Comparison of ENCODE assay signal across 18 mouse cellular contexts in the genomic region with DNA sequence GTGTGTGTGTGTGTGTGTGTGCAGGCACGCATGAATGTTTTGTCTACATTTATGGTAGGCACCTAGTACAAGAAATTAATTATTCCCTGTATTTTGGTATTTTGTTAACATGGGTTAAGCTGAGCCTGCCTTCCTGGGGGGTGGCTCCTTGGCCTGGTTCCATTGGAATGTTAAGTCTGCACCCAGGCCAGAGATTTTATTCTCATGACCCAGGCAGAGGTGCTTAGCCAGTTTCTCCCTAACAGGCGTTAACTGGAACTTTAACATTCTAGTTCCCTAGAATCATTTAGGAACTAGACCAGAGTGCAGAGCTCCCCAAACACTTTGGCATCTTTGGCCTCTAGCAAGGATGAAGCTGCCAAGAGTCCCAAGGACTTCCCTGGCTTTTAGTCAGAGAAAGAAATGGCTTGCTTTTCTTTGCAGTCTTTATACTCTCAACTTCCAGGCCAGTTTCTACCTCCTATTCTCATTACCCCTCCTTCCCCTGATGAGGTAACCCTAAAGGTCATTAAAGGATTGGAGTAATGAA. TPM values are rescaled to one million over a fixed set of nuclear protein-coding genes. Genes with fewer than 3 reads are reported as not detected.
DNase-seq lines count a peak whose midpoint lies in the region; ATAC-seq lines count a peak whose summit lies in the region.
"Had no signal": no experiment of that assay in that cellular context is flagged by ENCODE, and none has a peak within 500 bp of the region (broad histone marks: within the 10 kb centered on the region; RNA-seq: fewer than 3 reads in every experiment).

No protein-coding gene starts in this region.

- no peaks in the 10 kb centered on the region for H3K27me3 ChIP-seq in intestine, embryonic 16.5 days (replicated peaks; ENCODE audit: control insufficient read depth, insufficient read depth, low read length)
- H3K27me3 ChIP-seq in intestine, embryonic 15.5 days (replicated peaks): no peaks in the 10 kb centered on the region
- no peaks in the 10 kb centered on the region for H3K27me3 ChIP-seq in midbrain, embryonic 11.5 days (ENCODE audit: control insufficient read depth, insufficient read depth, low read length)
- H3K27me3 ChIP-seq in midbrain, embryonic 16.5 days (ENCODE audit: control insufficient read depth, insufficient read depth, low read depth, low read length): no peaks in the 10 kb centered on the region

- peak; percentile 37 for DNase-seq in midbrain, embryonic 11.5 days (ENCODE audit: low spot score, missing footprints)
- DNase-seq in kidney, adult 9 months: peak; percentile 68
- no peak for DNase-seq in urinary bladder, adult 2 months (ENCODE audit: low spot score)
- DNase-seq: cerebellum, adult 18-20 months; gastrocnemius, postnatal 14 days; layer of hippocampus, adult 9-11 months; liver; midbrain, embryonic 14.5 days; spleen, adult 18-20 months; thymus, postnatal 4 days had no signal

- H3K9me3 ChIP-seq in intestine, embryonic 16.5 days (ENCODE audit: control insufficient read depth, low read length): no peaks in the 10 kb centered on the region
- no peaks in the 10 kb centered on the region for H3K9me3 ChIP-seq in intestine, embryonic 15.5 days
- no peaks in the 10 kb centered on the region for H3K9me3 ChIP-seq in midbrain, embryonic 11.5 days (ENCODE audit: control insufficient read depth, low read length)
- H3K9me3 ChIP-seq in midbrain, embryonic 16.5 days (replicated peaks; ENCODE audit: control insufficient read depth, low read length, poor library complexity, severe bottlenecking): peaks cover 3% of the 10 kb centered on the region; the same call in 1 of the 2 replicates
- H3K9me3 ChIP-seq: forebrain, embryonic 10.5 days had no signal

- H3K4me3 ChIP-seq in intestine, embryonic 16.5 days (ENCODE audit: low read length): no peak overlapping the region
- no peak overlapping the region for H3K4me3 ChIP-seq in intestine, embryonic 15.5 days (replicated peaks)
- no peak overlapping the region for H3K4me3 ChIP-seq in midbrain, embryonic 11.5 days (ENCODE audit: low read depth, low read length)
- H3K4me3 ChIP-seq in midbrain, embryonic 16.5 days (ENCODE audit: low read depth, low read length): no peak overlapping the region
- H3K4me3 ChIP-seq: forebrain, embryonic 10.5 days had no signal

- WGBS in intestine, embryonic 16.5 days: 57% methylated on average over 2 of the region's 2 CpGs
- WGBS in intestine, embryonic 15.5 days: 64% methylated on average over 2 of the region's 2 CpGs
- 74% methylated on average over 2 of the region's 2 CpGs for whole genome bisulfite sequencing in midbrain, embryonic 11.5 days
- 86% methylated on average over 2 of the region's 2 CpGs for WGBS in midbrain, embryonic 16.5 days

- H3K4me2 ChIP-seq in intestine, embryonic 16.5 days (ENCODE audit: low read depth, low read length): no peak overlapping the region
- no peak overlapping the region for H3K4me2 ChIP-seq in intestine, embryonic 15.5 days (replicated peaks)
- no peak overlapping the region for H3K4me2 ChIP-seq in midbrain, embryonic 11.5 days
- H3K4me2 ChIP-seq in midbrain, embryonic 16.5 days (ENCODE audit: low read length): no peak overlapping the region
- H3K4me2 ChIP-seq: heart, embryonic 11.5 days had no signal

- no peak for ATAC-seq in intestine, embryonic 16.5 days
- ATAC-seq in intestine, embryonic 15.5 days: no peak
- no peak for ATAC-seq in midbrain, embryonic 11.5 days (ENCODE audit: low FRiP score)
- no peak for ATAC-seq in midbrain, embryonic 16.5 days
- ATAC-seq in cerebellum, adult (ENCODE audit: insufficient number of reproducible peaks, low FRiP score, low TSS enrichment): no peak
- ATAC-seq: CD4-positive, CD25-positive, alpha-beta regulatory T cell, adult 4 months; intestine, postnatal 0 days had no signal

- no peak overlapping the region for H3K9ac ChIP-seq in intestine, embryonic 16.5 days (ENCODE audit: low read depth, low read length)
- no peak overlapping the region for H3K9ac ChIP-seq in intestine, embryonic 15.5 days
- H3K9ac ChIP-seq in midbrain, embryonic 11.5 days (ENCODE audit: low read length): no peak overlapping the region
- no peak overlapping the region for H3K9ac ChIP-seq in midbrain, embryonic 16.5 days (ENCODE audit: low read depth, low read length)

- H3K4me1 ChIP-seq in intestine, embryonic 16.5 days (ENCODE audit: control insufficient read depth, insufficient read depth, low read length): 0 out of 2 replicates have a peak, but pooled peaks cover 2% of the 10 kb centered on the region
- H3K4me1 ChIP-seq in intestine, embryonic 15.5 days (replicated peaks): no peaks in the 10 kb centered on the region
- H3K4me1 ChIP-seq in midbrain, embryonic 11.5 days (ENCODE audit: control insufficient read depth, insufficient read depth, low read length): no peaks in the 10 kb centered on the region
- H3K4me1 ChIP-seq in midbrain, embryonic 16.5 days (ENCODE audit: control insufficient read depth, insufficient read depth, low read length): no peaks in the 10 kb centered on the region
- H3K4me1 ChIP-seq: forebrain, embryonic 10.5 days had no signal

- H3K36me3 ChIP-seq in intestine, embryonic 16.5 days (ENCODE audit: control insufficient read depth, insufficient read depth, low read length): no peaks in the 10 kb centered on the region
- H3K36me3 ChIP-seq in intestine, embryonic 15.5 days: no peaks in the 10 kb centered on the region
- no peaks in the 10 kb centered on the region for H3K36me3 ChIP-seq in midbrain, embryonic 11.5 days (ENCODE audit: control insufficient read depth, insufficient read depth, low read length)
- no peaks in the 10 kb centered on the region for H3K36me3 ChIP-seq in midbrain, embryonic 16.5 days (ENCODE audit: control insufficient read depth, insufficient read depth, low read length)
- H3K36me3 ChIP-seq: forebrain, embryonic 10.5 days had no signal

- peak overlapping the region; percentile 4; the same call in 1 of the 2 replicates for H3K27ac ChIP-seq in intestine, embryonic 16.5 days (ENCODE audit: low read length)
- H3K27ac ChIP-seq in intestine, embryonic 15.5 days: no peak overlapping the region
- H3K27ac ChIP-seq in midbrain, embryonic 11.5 days (ENCODE audit: low read depth, low read length): no peak overlapping the region
- H3K27ac ChIP-seq in midbrain, embryonic 16.5 days (ENCODE audit: low read length): no peak overlapping the region
- H3K27ac ChIP-seq: forebrain, embryonic 10.5 days had no signal

RNA-seq across cellular contexts. Expression of a gene that starts 18.2 kb away (rescaled TPM):
- polyA plus RNA-seq in intestine, embryonic 16.5 days (2015; fragmentation: Nextera tagmentation; extraction: Ambion mirVana): 39.5 TPM in 2 replicates
- 32.3 and 35.4 TPM in 2 replicates for polyA plus RNA-seq in intestine, embryonic 15.5 days (2015; fragmentation: Nextera tagmentation; extraction: Ambion mirVana)
- polyA plus RNA-seq in midbrain, embryonic 11.5 days (2014; fragmentation: Nextera tagmentation; extraction: Ambion mirVana): 10.9 and 12.8 TPM in 2 replicates
- 10.9 and 11.2 TPM in 2 replicates for polyA plus RNA-seq in midbrain, embryonic 16.5 days (2015; fragmentation: Nextera tagmentation; extraction: Ambion mirVana)
- polyA plus RNA-seq in urinary bladder, adult 2 months (2012; rRNA removed): 119 and 129 TPM in 2 replicates

RNA-seq across cellular contexts. Expression of a gene that starts 44.3 kb away (rescaled TPM):
- 204 and 224 TPM in 2 replicates for polyA plus RNA-seq in intestine, embryonic 16.5 days (2015; fragmentation: Nextera tagmentation; extraction: Ambion mirVana)
- 215 and 226 TPM in 2 replicates for polyA plus RNA-seq in intestine, embryonic 15.5 days (2015; fragmentation: Nextera tagmentation; extraction: Ambion mirVana)
- polyA plus RNA-seq in midbrain, embryonic 11.5 days (2014; fragmentation: Nextera tagmentation; extraction: Ambion mirVana): 223 and 253 TPM in 2 replicates
- polyA plus RNA-seq in midbrain, embryonic 16.5 days (2015; fragmentation: Nextera tagmentation; extraction: Ambion mirVana): 92.4 and 105 TPM in 2 replicates
- 24.8 and 36.4 TPM in 2 replicates for polyA plus RNA-seq in urinary bladder, adult 2 months (2012; rRNA removed)
